Mouse (Mus musculus) liver, embryonic 14.5 days (tissue): Measurements from ENCODE around the gene Hist1h2bj. TPM values are rescaled to one million over a fixed set of nuclear protein-coding genes. Genes with fewer than 3 reads are reported as not detected.
"Not testable (repeated sequence)": the region's sequence is repeated elsewhere in the genome, so short reads cannot be mapped to it uniquely, and the experiment has no call there.

ENCODE experiments used
- ATAC-seq: fragments of 200-750 bp; cut with Nextera tagmentation; 2 replicates; pipeline ENCODE4 v1.8.0; 2017; ENCODE audit warnings: moderate number of reproducible peaks, mild to moderate bottlenecking, moderate library complexity; ENCODE audit not compliant: insufficient read depth
- DNase-seq, 3 experiments: peaks; one replicate each; pipeline ENCODE4 v3.0.0-alpha.2; 2012 to 2013; ENCODE audit warnings: low read depth in 3 of 3, low spot score in 3 of 3
- H3K27ac ChIP-seq: fragments of 300-500 bp; sonication (generic); 2 replicates; pipeline ENCODE4 v1.5.1; 2014; ENCODE audit warnings: moderate library complexity, mild to moderate bottlenecking, control low read depth, inconsistent platforms
- H3K27me3 ChIP-seq: fragments of 300-500 bp; sonication (generic); 2 replicates; pipeline ENCODE4 v1.6.1; 2014; ENCODE audit warnings: mild to moderate bottlenecking, low read length, moderate library complexity; ENCODE audit not compliant: control insufficient read depth, insufficient read depth
- H3K36me3 ChIP-seq: fragments of 300-500 bp; sonication (generic); replicated peaks from 2 replicates; pipeline ENCODE4 v1.6.1; 2014; ENCODE audit warnings: low read depth; ENCODE audit not compliant: control insufficient read depth, insufficient read depth
- H3K4me1 ChIP-seq, 2 experiments: fragments of 200-500 bp in 1 of 2; fragments of 300-500 bp in 1 of 2; sonication (generic) in 1 of 2; replicated peaks; 2 replicates each; pipeline ENCODE4 v1.6.1; 2012 to 2014; ENCODE audit warnings: antibody characterized with exemption in 1 of 2, inconsistent platforms in 1 of 2, low read length in 1 of 2; ENCODE audit not compliant: control insufficient read depth in 2 of 2, insufficient read depth in 2 of 2
- H3K4me2 ChIP-seq: fragments of 300-500 bp; sonication (generic); 2 replicates; pipeline ENCODE4 v1.6.1; 2014; ENCODE audit warnings: low read depth, mild to moderate bottlenecking, control low read depth, moderate library complexity
- H3K4me3 ChIP-seq, 2 experiments: fragments of 200-500 bp in 1 of 2; fragments of 300-500 bp in 1 of 2; sonication (generic) in 1 of 2; 2 replicates each; pipeline ENCODE4 v1.5.1; 2012 to 2014; ENCODE audit warnings: low read depth in 2 of 2, low read length in 2 of 2, mild to moderate bottlenecking in 2 of 2, control low read depth in 1 of 2, inconsistent platforms in 1 of 2, moderate library complexity in 1 of 2; ENCODE audit not compliant: insufficient read depth in 1 of 2
- H3K9ac ChIP-seq: fragments of 300-500 bp; sonication (generic); replicated peaks from 2 replicates; pipeline ENCODE4 v1.6.1; 2014; ENCODE audit warnings: mild to moderate bottlenecking, control low read depth, moderate library complexity
- H3K9me3 ChIP-seq: fragments of 300-500 bp; sonication (generic); 2 replicates; pipeline ENCODE4 v1.6.1; 2016; ENCODE audit warnings: low read length, mixed read lengths; ENCODE audit not compliant: control insufficient read depth
- CTCF ChIP-seq: IDR thresholded peaks from 2 replicates; pipeline ENCODE4 v1.5.1; 2016; ENCODE audit warnings: antibody characterized with exemption, low read depth, control low read depth
- EP300 ChIP-seq: IDR thresholded peaks from 2 replicates; pipeline ENCODE4 v1.6.1; 2016; ENCODE audit warnings: antibody characterized with exemption, low read depth
- WGBS: fragments of 180-500 bp; shearing (Covaris S2); extraction: QIAGEN DNeasy Blood & Tissue Kit; methylation state at CpG from one replicate; pipeline ENCODE4 v1.1.7; 2014; ENCODE audit not compliant: insufficient replicate concordance; 5-methylcytosine and 5-hydroxymethylcytosine counted together
- microRNA-seq: library from miRNA; unstranded; fragments of <30 nt; microRNA quantifications from one replicate; pipeline ENCODE4, GENCODE M21; 2016
- polyA plus RNA-seq, 2 experiments: library from polyadenylated mRNA; depleted of rRNA in 1 of 2; stranded (reverse) in 1 of 2; unstranded in 1 of 2; fragments of >200 nt; fragmentation: Nextera tagmentation in 1 of 2; extraction: Ambion mirVana in 1 of 2; gene quantifications; 2 replicates each; pipeline versions ENCODE4 v1.2.1 to v1.2.3; 2012 to 2014

Hist1h2bj gene
- polyA plus RNA-seq, 2 experiments = 12.4 to 21.4 TPM

DNA sequence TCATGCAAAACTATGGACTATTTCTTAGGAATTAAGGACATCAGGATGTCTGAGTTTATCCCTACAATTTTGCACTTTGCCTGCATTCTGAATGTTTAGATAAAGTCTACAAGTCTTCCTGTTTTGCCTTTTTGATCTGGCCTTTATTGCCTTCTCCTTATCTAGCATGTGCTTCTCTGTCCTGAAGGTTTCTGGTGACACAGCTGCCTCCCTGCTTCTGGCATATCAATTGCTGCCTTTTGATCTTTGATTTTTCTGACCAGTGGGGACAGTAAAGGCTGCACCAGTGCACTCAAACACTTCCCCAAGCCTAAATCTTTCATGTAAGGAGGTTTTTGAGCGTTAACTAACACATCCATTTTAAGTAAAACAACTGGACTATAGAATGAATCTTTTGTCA, 20.5 kb downstream of the Hist1h2bj start:
- Histone ChIP-seq H3K27ac (no peak overlapping the region), H3K4me2 (no peak overlapping the region), H3K27me3 (no peaks in the 10 kb centered on the region), H3K9me3 (no peaks in the 10 kb centered on the region), H3K9ac (no peak overlapping the region), H3K4me3 (no peak overlapping the region), H3K4me1 (no peaks in the 10 kb centered on the region), H3K36me3 (no peaks in the 10 kb centered on the region)
- TF ChIP-seq CTCF (no peak), EP300 (no peak)
- DNase-seq (no peak), ATAC-seq (no peak)
- 25% methylated on average over 1 of the region's 1 CpGs for WGBS

DNA sequence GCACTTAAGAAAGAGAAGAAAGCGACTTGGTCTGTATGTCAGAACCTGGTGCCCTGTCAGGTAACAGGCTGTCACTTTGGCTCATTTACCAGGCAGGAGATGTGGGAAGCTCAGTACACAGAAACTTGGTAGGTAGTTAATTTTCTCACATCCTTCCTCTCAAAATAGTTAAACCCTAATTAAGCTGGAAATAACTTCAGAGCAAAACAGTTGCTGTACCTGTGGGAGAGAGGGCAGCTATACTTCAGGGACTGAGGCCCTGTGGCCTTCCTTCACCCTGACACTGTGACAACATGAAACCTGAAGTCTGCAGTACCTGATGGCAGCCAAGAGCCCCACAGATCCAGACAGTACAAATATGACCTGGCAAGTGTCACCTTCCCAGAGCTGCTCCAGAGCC, 41.1 kb downstream of the Hist1h2bj start, which contains the start of gene Vmn1r188:
Gene Vmn1r188 (plus strand): TSS at position 301 of the 400 bp plus-strand sequence.
- not testable (repeated sequence) for ATAC-seq, H3K9ac ChIP-seq, H3K36me3 ChIP-seq, H3K4me3 ChIP-seq, H3K4me2 ChIP-seq, H3K9me3 ChIP-seq, H3K4me1 ChIP-seq, H3K27ac ChIP-seq, DNase-seq, H3K27me3 ChIP-seq
- 53% methylated on average over 1 of the region's 1 CpGs for WGBS

Small RNAs within 50 kb of the gene (microRNA-seq; reads per million reads assigned to microRNA genes)
- gene Gm26300 (not detected), gene Gm44390 (not detected), gene Gm44486 (not detected)

Other genes with a start within 250 kb of the Hist1h2bj start
- gene Hist1h2bq, start 233.0 kb upstream of the Hist1h2bj start, polyA plus RNA-seq (2012; rRNA removed) = 13.1 and 13.4 TPM in 2 replicates
- gene Hist1h2bq, start 233.0 kb upstream of the Hist1h2bj start, polyA plus RNA-seq (2014; fragmentation: Nextera tagmentation; extraction: Ambion mirVana) = 16.9 and 21.6 TPM in 2 replicates
- 0.24 TPM in 1 of 2 replicates, not detected in the other for gene Hist1h2ao, start 232.7 kb upstream of the Hist1h2bj start, polyA plus RNA-seq (2012; rRNA removed)
- 3.4 TPM in 1 of 2 replicates, not detected in the other for gene Hist1h2ao, start 232.7 kb upstream of the Hist1h2bj start, polyA plus RNA-seq (2014; fragmentation: Nextera tagmentation; extraction: Ambion mirVana)
- not detected in 2 replicates for gene Hist1h4m, start 231.5 kb upstream of the Hist1h2bj start, polyA plus RNA-seq (2012; rRNA removed)
- gene Hist1h4m, start 231.5 kb upstream of the Hist1h2bj start, polyA plus RNA-seq (2014; fragmentation: Nextera tagmentation; extraction: Ambion mirVana) = not detected in 2 replicates
- 37.4 and 50.3 TPM in 2 replicates for gene Hist1h4n, start 211.0 kb upstream of the Hist1h2bj start, polyA plus RNA-seq (2012; rRNA removed)
- gene Hist1h4n, start 211.0 kb upstream of the Hist1h2bj start, polyA plus RNA-seq (2014; fragmentation: Nextera tagmentation; extraction: Ambion mirVana) = 33.6 and 35.5 TPM in 2 replicates
- gene Hist1h2ap, start 209.7 kb upstream of the Hist1h2bj start, polyA plus RNA-seq (2012; rRNA removed) = 88.3 and 95.9 TPM in 2 replicates
- gene Hist1h2ap, start 209.7 kb upstream of the Hist1h2bj start, polyA plus RNA-seq (2014; fragmentation: Nextera tagmentation; extraction: Ambion mirVana) = 6,830 and 6,963 TPM in 2 replicates
- gene Hist1h2br, start 209.5 kb upstream of the Hist1h2bj start, polyA plus RNA-seq (2012; rRNA removed) = 3.4 and 9.6 TPM in 2 replicates
- 18.0 and 22.9 TPM in 2 replicates for gene Hist1h2br, start 209.5 kb upstream of the Hist1h2bj start, polyA plus RNA-seq (2014; fragmentation: Nextera tagmentation; extraction: Ambion mirVana)
- 0.30 and 0.41 TPM in 2 replicates for gene Zfp184, start 98.1 kb upstream of the Hist1h2bj start, polyA plus RNA-seq (2012; rRNA removed)
- gene Zfp184, start 98.1 kb upstream of the Hist1h2bj start, polyA plus RNA-seq (2014; fragmentation: Nextera tagmentation; extraction: Ambion mirVana) = 0.50 and 0.82 TPM in 2 replicates
- gene Pom121l2, start 62.0 kb upstream of the Hist1h2bj start, polyA plus RNA-seq (2012; rRNA removed) = not detected in 2 replicates
- not detected in 2 replicates for gene Pom121l2, start 62.0 kb upstream of the Hist1h2bj start, polyA plus RNA-seq (2014; fragmentation: Nextera tagmentation; extraction: Ambion mirVana)
- 0.23 and 0.34 TPM in 2 replicates for gene Prss16, start 33.5 kb upstream of the Hist1h2bj start, polyA plus RNA-seq (2012; rRNA removed)
- 0.33 and 0.39 TPM in 2 replicates for gene Prss16, start 33.5 kb upstream of the Hist1h2bj start, polyA plus RNA-seq (2014; fragmentation: Nextera tagmentation; extraction: Ambion mirVana)
- gene Hist1h2ah, start 7.6 kb upstream of the Hist1h2bj start, polyA plus RNA-seq (2012; rRNA removed) = 8.7 and 17.9 TPM in 2 replicates
- gene Hist1h2ah, start 7.6 kb upstream of the Hist1h2bj start, polyA plus RNA-seq (2014; fragmentation: Nextera tagmentation; extraction: Ambion mirVana) = 12.0 TPM in 2 replicates
- gene Hist1h2bk, start 7.3 kb upstream of the Hist1h2bj start, polyA plus RNA-seq (2012; rRNA removed) = 17.7 and 25.1 TPM in 2 replicates
- gene Hist1h2bk, start 7.3 kb upstream of the Hist1h2bj start, polyA plus RNA-seq (2014; fragmentation: Nextera tagmentation; extraction: Ambion mirVana) = 1.0 and 3.1 TPM in 2 replicates
- 66.4 and 87.2 TPM in 2 replicates for gene Hist1h4i, start 1.9 kb upstream of the Hist1h2bj start, polyA plus RNA-seq (2012; rRNA removed)
- gene Hist1h4i, start 1.9 kb upstream of the Hist1h2bj start, polyA plus RNA-seq (2014; fragmentation: Nextera tagmentation; extraction: Ambion mirVana) = 36.5 and 47.8 TPM in 2 replicates
- gene Hist1h2ag, start 270 bp upstream of the Hist1h2bj start, polyA plus RNA-seq (2012; rRNA removed) = 35.2 and 55.3 TPM in 2 replicates
- 15.5 and 18.0 TPM in 2 replicates for gene Hist1h2ag, start 270 bp upstream of the Hist1h2bj start, polyA plus RNA-seq (2014; fragmentation: Nextera tagmentation; extraction: Ambion mirVana)
- gene Vmn1r188, start 41.2 kb downstream of the Hist1h2bj start, polyA plus RNA-seq (2012; rRNA removed) = not detected in 2 replicates
- not detected in 2 replicates for gene Vmn1r188, start 41.2 kb downstream of the Hist1h2bj start, polyA plus RNA-seq (2014; fragmentation: Nextera tagmentation; extraction: Ambion mirVana)
- not detected in 2 replicates for gene Vmn1r189, start 62.6 kb downstream of the Hist1h2bj start, polyA plus RNA-seq (2012; rRNA removed)
- gene Vmn1r189, start 62.6 kb downstream of the Hist1h2bj start, polyA plus RNA-seq (2014; fragmentation: Nextera tagmentation; extraction: Ambion mirVana) = not detected in 2 replicates
- gene Vmn1r191, start 140.8 kb downstream of the Hist1h2bj start, polyA plus RNA-seq (2012; rRNA removed) = not detected in 2 replicates
- not detected in 2 replicates for gene Vmn1r191, start 140.8 kb downstream of the Hist1h2bj start, polyA plus RNA-seq (2014; fragmentation: Nextera tagmentation; extraction: Ambion mirVana)
- gene Vmn1r192, start 147.9 kb downstream of the Hist1h2bj start, polyA plus RNA-seq (2012; rRNA removed) = not detected in 2 replicates
- not detected in 2 replicates for gene Vmn1r192, start 147.9 kb downstream of the Hist1h2bj start, polyA plus RNA-seq (2014; fragmentation: Nextera tagmentation; extraction: Ambion mirVana)
- not detected in 2 replicates for gene Vmn1r193, start 179.9 kb downstream of the Hist1h2bj start, polyA plus RNA-seq (2012; rRNA removed)
- not detected in 2 replicates for gene Vmn1r193, start 179.9 kb downstream of the Hist1h2bj start, polyA plus RNA-seq (2014; fragmentation: Nextera tagmentation; extraction: Ambion mirVana)
- not detected in 2 replicates for gene Vmn1r194, start 201.0 kb downstream of the Hist1h2bj start, polyA plus RNA-seq (2012; rRNA removed)
- not detected in 2 replicates for gene Vmn1r194, start 201.0 kb downstream of the Hist1h2bj start, polyA plus RNA-seq (2014; fragmentation: Nextera tagmentation; extraction: Ambion mirVana)
- not detected in 2 replicates for gene Vmn1r195, start 227.3 kb downstream of the Hist1h2bj start, polyA plus RNA-seq (2012; rRNA removed)
- gene Vmn1r195, start 227.3 kb downstream of the Hist1h2bj start, polyA plus RNA-seq (2014; fragmentation: Nextera tagmentation; extraction: Ambion mirVana) = not detected in 2 replicates
- gene Vmn1r196, start 246.7 kb downstream of the Hist1h2bj start, polyA plus RNA-seq (2012; rRNA removed) = not detected in 2 replicates
- not detected in 2 replicates for gene Vmn1r196, start 246.7 kb downstream of the Hist1h2bj start, polyA plus RNA-seq (2014; fragmentation: Nextera tagmentation; extraction: Ambion mirVana)